Mouse (Mus musculus) liver, postnatal 0 days (tissue): Measurements from ENCODE around the gene Nup107. TPM values are rescaled to one million over a fixed set of nuclear protein-coding genes. Genes with fewer than 3 reads are reported as not detected.

Source experiments
- ATAC-seq: fragments of 200-750 bp; cut with Nextera tagmentation; 2 replicates; pipeline ENCODE4 v1.8.0; 2017; ENCODE audit warnings: mild to moderate bottlenecking, moderate library complexity
- DNase-seq: peaks from one replicate; pipeline ENCODE4 v3.0.0-alpha.2; 2016
- H3K27ac ChIP-seq: fragments of 300-500 bp; sonication (generic); 2 replicates; pipeline ENCODE4 v1.5.1; 2014; ENCODE audit warnings: antibody characterized with exemption, moderate library complexity, mild to moderate bottlenecking, low read depth
- H3K27me3 ChIP-seq: fragments of 300-500 bp; sonication (generic); 2 replicates; pipeline ENCODE4 v1.6.1; 2014; ENCODE audit warnings: low read length, control low read depth, mixed read lengths; ENCODE audit not compliant: insufficient read depth
- H3K36me3 ChIP-seq: fragments of 300-500 bp; sonication (generic); replicated peaks from 2 replicates; pipeline ENCODE4 v1.6.1; 2014; ENCODE audit warnings: mild to moderate bottlenecking, control low read depth, low read length, moderate library complexity, mixed read lengths; ENCODE audit not compliant: insufficient read depth
- H3K4me1 ChIP-seq: fragments of 300-500 bp; sonication (generic); 2 replicates; pipeline ENCODE4 v1.6.1; 2014; ENCODE audit warnings: antibody characterized with exemption, mild to moderate bottlenecking, control low read depth; ENCODE audit not compliant: insufficient read depth
- H3K4me2 ChIP-seq: fragments of 300-500 bp; sonication (generic); 2 replicates; pipeline ENCODE4 v1.6.1; 2014; ENCODE audit warnings: low read depth, mild to moderate bottlenecking, low read length, moderate library complexity, mixed read lengths
- H3K4me3 ChIP-seq: fragments of 300-500 bp; sonication (generic); 2 replicates; pipeline ENCODE4 v1.5.1; 2014; ENCODE audit warnings: low read depth, low read length
- H3K9ac ChIP-seq: fragments of 300-500 bp; sonication (generic); replicated peaks from 2 replicates; pipeline ENCODE4 v1.6.1; 2014; ENCODE audit warnings: mild to moderate bottlenecking, moderate library complexity
- H3K9me3 ChIP-seq: fragments of 300-500 bp; sonication (generic); 2 replicates; pipeline ENCODE4 v1.6.1; 2016; ENCODE audit warnings: mild to moderate bottlenecking, control low read depth, low read length, mixed read lengths
- CTCF ChIP-seq: sonication (generic); IDR thresholded peaks from 2 replicates; pipeline ENCODE4 v1.5.1; 2016; ENCODE audit warnings: antibody characterized with exemption, low read depth
- EP300 ChIP-seq: IDR thresholded peaks from 2 replicates; pipeline ENCODE4 v1.6.1; 2016; ENCODE audit warnings: antibody characterized with exemption, low read depth, mild to moderate bottlenecking
- WGBS: fragments of 180-500 bp; shearing (Covaris S2); extraction: QIAGEN DNeasy Blood & Tissue Kit; methylation state at CpG from one replicate; pipeline ENCODE4 v1.1.7; 2014; ENCODE audit not compliant: insufficient replicate concordance; 5-methylcytosine and 5-hydroxymethylcytosine counted together
- polyA plus RNA-seq: library from polyadenylated mRNA; unstranded; fragments of >200 nt; fragmentation: Nextera tagmentation; extraction: Ambion mirVana; gene quantifications from 2 replicates; pipeline ENCODE4 v1.2.1, GENCODE M21; 2015

The Nup107 gene
- polyA plus RNA-seq, 1 experiment from 2014 or later, result 15.0 TPM

DNA sequence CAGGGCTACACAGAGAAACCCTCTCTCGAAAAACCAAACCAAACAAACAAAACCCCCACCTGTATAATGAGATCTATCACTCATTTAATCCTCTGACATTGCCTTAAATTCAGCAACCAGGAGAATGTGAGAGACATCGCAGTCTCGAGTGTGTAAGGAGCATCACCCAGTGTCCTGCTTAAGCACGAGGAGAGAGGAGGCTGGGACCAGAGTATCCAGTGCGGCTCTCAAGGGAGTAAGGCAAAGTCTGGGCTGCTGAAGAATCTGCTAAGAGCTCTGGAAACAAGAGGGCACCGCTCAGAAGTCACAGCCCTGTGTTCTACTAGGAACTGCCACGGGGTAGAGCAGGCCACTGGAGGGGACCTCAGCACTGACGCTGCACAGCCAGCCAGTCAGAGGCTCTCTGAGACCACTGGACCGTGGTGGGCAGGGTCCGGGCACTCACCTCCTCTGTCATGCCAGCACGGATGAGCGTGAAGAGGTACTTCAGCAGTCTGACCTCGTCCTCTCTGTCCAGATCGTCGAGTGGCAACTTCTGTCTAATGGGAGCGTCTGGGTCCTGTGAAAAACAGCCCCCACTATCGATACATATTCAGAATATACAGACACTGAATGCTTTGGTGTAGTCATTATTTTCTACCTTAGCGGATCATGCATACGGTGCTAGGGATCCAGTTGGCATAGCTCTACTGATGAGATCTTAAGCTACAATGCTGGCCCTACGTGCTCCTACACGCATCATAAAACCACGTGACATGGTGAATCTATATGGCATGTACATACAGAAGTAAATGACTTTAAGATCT, 18.3 kb downstream of the Nup107 start:
- Histone ChIP-seq H3K4me3 (no peak overlapping the region), H3K27ac (no peak overlapping the region), H3K27me3 (no peaks in the 10 kb centered on the region), H3K36me3 (peaks cover 86% of the 10 kb centered on the region), H3K4me2 (no peak overlapping the region), H3K9ac (no peak overlapping the region), H3K4me1 (no peaks in the 10 kb centered on the region), H3K9me3 (no peaks in the 10 kb centered on the region)
- TF ChIP-seq CTCF (no peak), EP300 (no peak)
- ATAC-seq, result no peak
- 90% methylated on average over 22 of the region's 22 CpGs for WGBS
- no peak for DNase-seq

DNA sequence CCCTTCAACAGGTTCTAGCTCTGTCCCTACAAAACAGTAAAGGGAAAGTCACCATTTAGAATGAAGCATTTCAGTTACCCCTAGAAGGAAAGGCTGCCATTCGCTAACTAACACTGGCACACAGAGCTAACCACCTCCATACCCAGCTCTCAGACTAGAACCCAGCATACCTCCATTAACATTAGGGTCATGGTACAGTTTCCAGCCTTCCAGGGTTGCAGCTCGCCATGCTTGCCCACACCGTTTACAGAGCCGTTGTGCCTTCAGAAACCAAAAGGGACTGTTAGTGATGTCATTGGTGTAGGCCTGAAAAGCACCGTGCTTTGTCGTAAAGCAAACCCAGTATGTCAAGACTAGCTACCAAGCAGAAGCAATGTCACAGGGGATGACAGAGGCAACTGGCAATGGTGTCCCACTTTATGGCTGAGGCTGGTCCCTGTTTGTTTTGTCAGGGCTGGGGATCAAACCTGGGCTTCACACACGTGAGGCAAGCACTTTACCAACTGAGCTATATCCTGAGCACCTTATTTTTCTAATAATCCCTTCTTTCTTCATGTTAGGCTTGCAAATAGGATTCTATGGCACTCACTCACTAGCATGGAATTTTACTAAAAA, 19.3 kb downstream of the Nup107 start:
- WGBS, result 88% methylated on average over 7 of the region's 7 CpGs
- no peak for DNase-seq
- H3K9ac ChIP-seq, result no peak overlapping the region
- no peak overlapping the region for H3K4me2 ChIP-seq
- no peak overlapping the region for H3K4me3 ChIP-seq
- H3K9me3 ChIP-seq, result no peaks in the 10 kb centered on the region
- TF ChIP-seq CTCF, result no peak
- TF ChIP-seq EP300, result no peak
- H3K27ac ChIP-seq, result no peak overlapping the region
- H3K27me3 ChIP-seq, result no peaks in the 10 kb centered on the region
- peaks cover 79% of the 10 kb centered on the region for H3K36me3 ChIP-seq
- ATAC-seq, result no peak
- H3K4me1 ChIP-seq, result no peaks in the 10 kb centered on the region

DNA sequence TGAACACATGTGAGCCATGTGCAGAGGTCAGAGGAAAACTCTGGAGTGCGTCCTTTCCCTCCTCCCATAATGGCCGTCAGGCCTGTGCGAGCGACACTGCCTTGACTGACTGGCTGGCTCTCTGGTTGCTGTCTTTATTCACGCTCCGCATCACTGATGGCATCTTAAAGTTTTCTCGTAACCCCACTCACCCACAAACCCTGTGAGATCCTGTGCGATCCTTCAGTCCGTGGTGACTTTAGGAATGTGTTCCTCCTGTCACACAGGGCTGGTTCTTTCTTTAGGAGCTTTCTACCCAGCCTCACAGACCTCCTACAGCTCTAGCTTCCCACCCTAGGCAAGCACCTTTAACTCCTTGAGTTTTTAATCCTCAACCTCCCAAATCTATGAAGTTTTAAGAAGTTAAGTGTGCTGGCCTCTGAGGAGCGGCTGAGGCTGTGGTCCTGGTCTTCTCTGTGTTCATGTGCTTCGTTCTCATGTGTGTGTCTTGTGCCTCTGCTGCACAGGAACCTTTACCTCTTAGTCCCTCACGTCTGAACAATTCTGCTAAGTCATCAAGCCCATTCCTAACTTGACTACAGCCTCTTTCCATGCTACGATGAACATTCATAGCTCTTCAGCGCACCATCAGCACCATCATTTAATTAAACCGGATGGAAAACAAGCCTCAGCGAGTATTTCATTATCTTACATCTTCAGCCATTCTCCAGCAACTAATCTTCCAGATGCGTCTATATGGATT, 20.0 kb downstream of the Nup107 start:
- ATAC-seq, result no peak
- no peak overlapping the region for H3K9ac ChIP-seq

GRCm38 (mm10) chr10:117771131-117771510, 21.4 kb downstream of the Nup107 start:
- no peak for ATAC-seq
- H3K27me3 ChIP-seq, result no peaks in the 10 kb centered on the region
- H3K36me3 ChIP-seq, result peaks cover 73% of the 10 kb centered on the region
- H3K4me2 ChIP-seq, result no peak overlapping the region
- no peaks in the 10 kb centered on the region for H3K4me1 ChIP-seq
- WGBS, result 92% methylated on average over 10 of the region's 10 CpGs
- H3K27ac ChIP-seq, result no peak overlapping the region
- H3K9me3 ChIP-seq, result no peaks in the 10 kb centered on the region
- no peak for TF ChIP-seq EP300
- no peak for TF ChIP-seq CTCF
- no peak overlapping the region for H3K9ac ChIP-seq
- DNase-seq, result no peak
- no peak overlapping the region for H3K4me3 ChIP-seq

More for the DNA sequence above, 20.0 kb downstream of the Nup107 start:
- no peaks in the 10 kb centered on the region for H3K4me1 ChIP-seq
- H3K4me2 ChIP-seq, result no peak overlapping the region
- H3K27me3 ChIP-seq, result no peaks in the 10 kb centered on the region
- 92% methylated on average over 17 of the region's 17 CpGs for WGBS
- peaks cover 78% of the 10 kb centered on the region for H3K36me3 ChIP-seq
- H3K27ac ChIP-seq, result no peak overlapping the region
- H3K9me3 ChIP-seq, result no peaks in the 10 kb centered on the region
- no peak for DNase-seq
- TF ChIP-seq EP300, result no peak
- TF ChIP-seq CTCF, result no peak
- no peak overlapping the region for H3K4me3 ChIP-seq

GRCm38 (mm10) chr10:117770286-117771130, 22.0 kb downstream of the Nup107 start:
- H3K9ac ChIP-seq, result no peak overlapping the region
- H3K27me3 ChIP-seq, result no peaks in the 10 kb centered on the region
- no peaks in the 10 kb centered on the region for H3K9me3 ChIP-seq
- H3K4me3 ChIP-seq, result no peak overlapping the region
- DNase-seq (no peak), ATAC-seq (no peak)
- no peaks in the 10 kb centered on the region for H3K4me1 ChIP-seq
- 87% methylated on average over 18 of the region's 18 CpGs for whole genome bisulfite sequencing
- H3K36me3 ChIP-seq, result peaks cover 74% of the 10 kb centered on the region
- H3K27ac ChIP-seq, result no peak overlapping the region
- H3K4me2 ChIP-seq, result no peak overlapping the region
- TF ChIP-seq CTCF, result no peak
- TF ChIP-seq EP300, result no peak
